Mouse (Mus musculus) C2C12 (cell line): ENCODE results near the gene Dsn1. TPM values are rescaled to one million over a fixed set of nuclear protein-coding genes. Genes with fewer than 3 reads are reported as not detected.

Source experiments
- H3K27me3 ChIP-seq: one replicate; pipeline ENCODE4 v1.6.1; 2011; ENCODE audit not compliant: control insufficient read depth, insufficient read depth, insufficient read length
- H3K36me3 ChIP-seq: one replicate; pipeline ENCODE4 v1.6.1; 2011; ENCODE audit not compliant: control insufficient read depth, insufficient read depth
- H3K4me3 ChIP-seq: one replicate; pipeline ENCODE4 v1.5.1; 2011; ENCODE audit warnings: mild to moderate bottlenecking, control low read depth; ENCODE audit not compliant: poor library complexity, insufficient read depth, severe bottlenecking
- H3K79me2 ChIP-seq: one replicate; pipeline ENCODE4 v1.6.1; 2011; ENCODE audit not compliant: control insufficient read depth, insufficient read depth
- H3K79me3 ChIP-seq: one replicate; pipeline ENCODE4 v1.6.1; 2011; ENCODE audit warnings: low read depth, control low read depth
- H3ac ChIP-seq: one replicate; pipeline ENCODE3; 2011; ENCODE audit warnings: low read depth; ENCODE audit not compliant: control insufficient read depth, insufficient read length
- CEBPB ChIP-seq: IDR thresholded peaks from one replicate; pipeline ENCODE4 v1.6.1; 2011; ENCODE audit warnings: low read depth, mild to moderate bottlenecking, control low read depth, moderate library complexity
- CTCF ChIP-seq: IDR thresholded peaks from one replicate; pipeline ENCODE4 v1.5.1; 2011; ENCODE audit not compliant: control insufficient read depth, insufficient read depth, insufficient read length
- FOSL1 ChIP-seq: IDR thresholded peaks from one replicate; pipeline ENCODE4 v1.8.0; 2011; ENCODE audit warnings: mild to moderate bottlenecking, low read length; ENCODE audit not compliant: poor library complexity, insufficient read depth, severe bottlenecking
- MAX ChIP-seq: IDR thresholded peaks from one replicate; pipeline ENCODE4 v1.6.1; 2011; ENCODE audit warnings: mild to moderate bottlenecking, control low read depth
- MYOD1 ChIP-seq: IDR thresholded peaks from one replicate; pipeline ENCODE4 v1.6.1; 2011; ENCODE audit warnings: low read depth; ENCODE audit not compliant: control insufficient read depth, insufficient read length
- MYOG ChIP-seq: IDR thresholded peaks from one replicate; pipeline ENCODE4 v1.6.1; 2011; ENCODE audit not compliant: control insufficient read depth, insufficient read length; ENCODE audit errors: extremely low read depth
- USF1 ChIP-seq: IDR thresholded peaks from one replicate; pipeline ENCODE4 v1.6.1; 2011; ENCODE audit warnings: low read depth, mild to moderate bottlenecking, control low read depth, moderate library complexity
- polyA plus RNA-seq: library from polyadenylated mRNA; unstranded; fragments of >200 nt; fragmentation: generic; extraction: Trizol; gene quantifications from one replicate; pipeline ENCODE4 v1.2.1, GENCODE M21; 2012; ENCODE audit warnings: missing spikeins

The Dsn1 gene
- polyA plus RNA-seq, 1 experiment = 12.0 TPM

- Histone ChIP-seq H3ac (no peak overlapping the region), H3K4me3 (no peak overlapping the region), H3K79me2 (peaks cover 24% of the 10 kb centered on the region), H3K79me3 (peaks cover 5% of the 10 kb centered on the region), H3K27me3 (no peaks in the 10 kb centered on the region), H3K36me3 (peaks cover 44% of the 10 kb centered on the region)
- no peak for TF ChIP-seq FOSL1
- no peak for TF ChIP-seq MYOG
- TF ChIP-seq MAX = no peak
- TF ChIP-seq MYOD1 = no peak
- TF ChIP-seq CTCF = no peak
- TF ChIP-seq CEBPB = no peak
- TF ChIP-seq USF1 = no peak
Observed at GRCm38 (mm10) chr2:157053124-157053523, 46.2 kb upstream of the Dsn1 start.

DNA sequence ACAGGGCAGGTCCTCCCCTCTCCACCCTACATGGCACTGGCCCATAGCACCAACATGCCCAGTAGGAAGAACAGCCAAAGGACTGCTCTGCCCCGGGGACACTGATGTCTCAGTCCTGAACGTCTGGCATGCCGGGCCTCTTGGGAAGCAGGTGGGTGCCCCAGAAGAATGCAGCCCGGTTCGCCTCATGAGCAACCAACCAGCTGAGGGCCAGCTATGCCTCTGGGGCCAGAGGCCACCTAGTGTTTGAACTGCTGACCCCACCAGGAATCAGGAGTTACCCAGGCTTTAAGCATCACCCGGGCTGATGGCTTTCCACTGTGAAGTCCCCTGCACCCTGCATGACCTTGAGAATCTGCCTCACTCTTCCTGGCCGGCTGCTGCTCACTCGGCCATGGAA lies 45.5 kb upstream of the Dsn1 start:
- no peaks in the 10 kb centered on the region for H3K27me3 ChIP-seq
- peaks cover 24% of the 10 kb centered on the region for H3K79me2 ChIP-seq
- TF ChIP-seq MYOD1 = no peak
- no peak for TF ChIP-seq CEBPB
- TF ChIP-seq FOSL1 = no peak
- no peak overlapping the region for H3K4me3 ChIP-seq
- H3ac ChIP-seq = no peak overlapping the region
- peaks cover 4% of the 10 kb centered on the region for H3K79me3 ChIP-seq
- H3K36me3 ChIP-seq = peaks cover 48% of the 10 kb centered on the region

DNA sequence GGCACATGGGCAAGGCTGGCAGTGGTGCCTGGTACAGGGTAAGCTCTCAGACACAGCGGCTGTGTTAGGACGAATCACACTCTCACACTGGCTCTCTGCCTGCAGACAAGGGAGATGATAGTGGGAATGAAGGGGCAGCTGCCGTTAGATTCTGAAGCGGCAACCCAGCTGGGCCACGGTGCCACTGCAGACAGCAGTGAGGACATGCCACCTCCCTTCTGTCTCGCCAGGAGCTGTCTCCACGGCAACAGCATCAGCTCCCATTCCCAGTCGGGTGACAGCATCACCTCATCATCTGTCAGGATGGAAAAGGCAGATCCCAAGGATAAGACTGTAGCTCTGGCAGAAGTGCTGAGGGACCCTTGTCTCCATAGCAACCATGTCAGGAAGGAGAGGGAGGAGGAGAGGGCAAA lies 42.9 kb upstream of the Dsn1 start:
- no peaks in the 10 kb centered on the region for H3K27me3 ChIP-seq
- TF ChIP-seq FOSL1 = no peak
- no peak for TF ChIP-seq MAX
- no peak for TF ChIP-seq MYOD1
- TF ChIP-seq USF1 = no peak
- TF ChIP-seq CTCF = no peak
- TF ChIP-seq MYOG = no peak
- TF ChIP-seq CEBPB = no peak
- H3ac ChIP-seq = no peak overlapping the region
- H3K79me3 ChIP-seq = peaks cover 4% of the 10 kb centered on the region
- H3K79me2 ChIP-seq = peaks cover 34% of the 10 kb centered on the region
- peaks cover 70% of the 10 kb centered on the region for H3K36me3 ChIP-seq
- no peak overlapping the region for H3K4me3 ChIP-seq

DNA sequence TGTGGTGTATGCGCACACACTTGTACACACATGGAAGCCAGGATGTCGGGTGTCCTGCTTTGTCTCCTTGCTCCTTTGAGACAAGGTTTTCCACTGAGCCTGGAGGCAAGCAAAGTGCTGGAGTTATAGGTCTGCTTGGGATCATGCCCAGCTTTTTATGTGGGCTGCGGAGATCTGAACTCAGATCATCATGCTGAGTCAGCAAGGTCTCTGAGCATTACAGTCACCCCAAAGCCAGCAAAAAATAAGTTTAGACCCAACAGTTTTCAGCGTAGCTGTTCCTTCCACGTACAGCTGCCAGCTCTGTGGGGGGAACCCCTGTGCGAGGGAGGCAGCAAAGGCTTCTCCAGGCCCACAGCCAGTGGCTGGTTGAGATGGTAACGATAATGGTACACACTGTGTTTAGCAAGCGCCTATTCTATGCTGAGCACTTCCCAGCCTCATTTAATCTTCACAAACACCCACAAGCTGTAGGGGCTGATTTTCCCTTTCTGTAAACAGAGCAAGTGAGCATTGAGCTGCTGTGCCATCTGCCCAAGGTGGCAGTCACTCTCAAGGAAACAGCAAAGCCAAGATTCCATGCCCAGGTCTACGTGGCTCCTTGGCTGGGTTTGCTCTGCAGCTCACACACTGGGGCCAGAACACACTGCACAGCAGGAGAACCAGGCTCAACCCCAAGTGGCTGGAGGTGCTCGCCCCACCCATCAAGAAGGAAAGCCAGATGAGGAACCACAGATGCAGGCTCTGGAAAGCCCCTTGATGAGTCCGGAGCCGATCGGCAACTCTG lies 41.6 kb upstream of the Dsn1 start:
- peaks cover 37% of the 10 kb centered on the region for H3K79me2 ChIP-seq
- H3K79me3 ChIP-seq = peaks cover 6% of the 10 kb centered on the region
- no peak overlapping the region for H3ac ChIP-seq
- H3K4me3 ChIP-seq = no peak overlapping the region
- TF ChIP-seq USF1 (no peak), MYOD1 (no peak), MAX (no peak), FOSL1 (no peak), CEBPB (no peak), MYOG (no peak), CTCF (no peak)
- peaks cover 69% of the 10 kb centered on the region for H3K36me3 ChIP-seq
- no peaks in the 10 kb centered on the region for H3K27me3 ChIP-seq

DNA sequence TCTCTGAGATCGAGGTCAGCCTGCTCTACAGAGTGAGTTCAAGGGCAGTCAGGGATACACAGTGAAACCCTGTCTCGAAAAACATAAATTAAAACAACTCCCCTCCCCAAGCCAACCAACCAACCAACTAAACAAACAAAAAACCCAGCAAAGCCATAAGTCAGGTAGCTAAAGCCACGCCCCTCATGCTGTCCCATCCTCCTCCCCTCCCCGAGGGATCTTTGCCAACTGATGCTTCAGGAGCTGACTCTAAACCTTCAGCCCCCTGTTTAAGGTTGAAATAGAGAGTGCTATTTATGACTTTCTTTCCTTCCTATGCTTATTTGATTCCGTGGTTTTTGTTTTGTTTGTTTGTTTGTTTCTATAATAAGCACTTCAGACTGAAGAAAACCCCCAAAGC lies 40.0 kb upstream of the Dsn1 start:
- Histone ChIP-seq H3K27me3 (no peaks in the 10 kb centered on the region), H3K4me3 (no peak overlapping the region), H3K79me2 (peaks cover 43% of the 10 kb centered on the region), H3ac (no peak overlapping the region), H3K79me3 (peaks cover 7% of the 10 kb centered on the region), H3K36me3 (peaks cover 66% of the 10 kb centered on the region)
- TF ChIP-seq MAX (no peak), USF1 (no peak), MYOD1 (no peak), CTCF (no peak), CEBPB (no peak)

GRCm38 (mm10) chr2:157045932-157046331 lies 39.0 kb upstream of the Dsn1 start:
- Histone ChIP-seq H3K27me3 (no peaks in the 10 kb centered on the region), H3K79me3 (peaks cover 7% of the 10 kb centered on the region), H3ac (no peak overlapping the region), H3K79me2 (peaks cover 43% of the 10 kb centered on the region), H3K36me3 (peaks cover 70% of the 10 kb centered on the region), H3K4me3 (no peak overlapping the region)
- TF ChIP-seq MYOG (no peak), USF1 (no peak), FOSL1 (no peak), CTCF (no peak), MAX (no peak), CEBPB (no peak), MYOD1 (no peak)
